Mouse (Mus musculus): ENCODE measurements around the gene Nyap2. TPM values are rescaled to one million over a fixed set of nuclear protein-coding genes. Genes with fewer than 3 reads are reported as not detected.
A peak's percentile ranks its signal among the peaks of the same experiment; 100 is the strongest.
"Not testable (repeated sequence)": the region's sequence is repeated elsewhere in the genome, so short reads cannot be mapped to it uniquely, and the experiment has no call there.

Nyap2 gene
- polyA plus RNA-seq, 1 experiment from 2014 or later = not detected

- WGBS = 81% methylated on average over 2 of the region's 2 CpGs
- no peaks in the 10 kb centered on the region for H3K9me3 ChIP-seq (replicated peaks)
- no peaks in the 10 kb centered on the region for H3K4me1 ChIP-seq
- no peaks in the 10 kb centered on the region for H3K36me3 ChIP-seq
- H3K27ac ChIP-seq = no peak overlapping the region
- no peaks in the 10 kb centered on the region for H3K27me3 ChIP-seq (ENCODE audit: low read depth, poor library complexity, severe bottlenecking)
- no peak overlapping the region for H3K4me3 ChIP-seq
- DNase-seq (ENCODE audit: low spot score) = no peak
These were observed 155.1 kb downstream of the Nyap2 start for GRCm38 (mm10) chr1:81231759-81232406.

DNA sequence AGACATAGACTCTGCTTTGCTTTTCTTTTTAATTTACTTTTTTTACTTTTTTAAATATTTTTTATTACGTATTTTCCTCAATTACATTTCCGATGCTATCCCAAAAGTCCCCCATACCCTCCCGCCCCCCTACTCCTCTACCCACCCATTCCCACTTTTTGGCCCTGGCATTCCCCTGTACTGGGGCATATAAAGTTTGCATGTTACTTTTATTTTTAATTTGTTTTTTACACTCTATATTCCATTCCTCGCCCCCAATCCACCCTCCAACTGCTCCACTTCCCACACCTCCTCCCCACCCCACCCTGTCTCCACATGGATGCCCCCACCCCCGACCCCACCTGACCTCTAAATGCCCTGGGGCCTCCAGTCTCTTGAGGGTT lies 155.6 kb downstream of the Nyap2 start:
- not testable (repeated sequence) for DNase-seq (ENCODE audit: low spot score); H3K27ac ChIP-seq; H3K4me1 ChIP-seq; H3K27me3 ChIP-seq (ENCODE audit: low read depth, poor library complexity, severe bottlenecking); H3K9me3 ChIP-seq (replicated peaks); H3K4me3 ChIP-seq; H3K36me3 ChIP-seq
- WGBS = 88% methylated on average over 5 of the region's 5 CpGs

GRCm38 (mm10) chr1:81248447-81249205 lies 171.9 kb downstream of the Nyap2 start:
- Histone ChIP-seq H3K4me1 (no peaks in the 10 kb centered on the region), H3K36me3 (no peaks in the 10 kb centered on the region), H3K4me3 (no peak overlapping the region), H3K27me3 (ENCODE audit: low read depth, poor library complexity, severe bottlenecking) (no peaks in the 10 kb centered on the region), H3K9me3 (replicated peaks) (no peaks in the 10 kb centered on the region), H3K27ac (no peak overlapping the region)
- no peak for DNase-seq (ENCODE audit: low spot score)
- WGBS = 83% methylated on average over 3 of the region's 3 CpGs

- H3K9me3 ChIP-seq (replicated peaks) = no peaks in the 10 kb centered on the region
- H3K4me3 ChIP-seq = no peak overlapping the region
- no peaks in the 10 kb centered on the region for H3K36me3 ChIP-seq
- H3K4me1 ChIP-seq = no peaks in the 10 kb centered on the region; the same call in 1 of the 2 replicates
- no peak for DNase-seq (ENCODE audit: low spot score)
- H3K27ac ChIP-seq = no peak overlapping the region
- WGBS = 90% methylated on average over 11 of the region's 11 CpGs
- H3K27me3 ChIP-seq (ENCODE audit: low read depth, poor library complexity, severe bottlenecking) = no peaks in the 10 kb centered on the region
These were observed 173.3 kb downstream of the Nyap2 start for GRCm38 (mm10) chr1:81250068-81250467.

GRCm38 (mm10) chr1:81266441-81266840 lies 189.7 kb downstream of the Nyap2 start:
- DNase-seq (ENCODE audit: low spot score) = no peak
- no peak overlapping the region for H3K4me3 ChIP-seq
- H3K27ac ChIP-seq = no peak overlapping the region
- no peaks in the 10 kb centered on the region for H3K4me1 ChIP-seq
- H3K36me3 ChIP-seq = no peaks in the 10 kb centered on the region
- H3K9me3 ChIP-seq (replicated peaks) = no peaks in the 10 kb centered on the region
- 79% methylated on average over 3 of the region's 3 CpGs for WGBS
- H3K27me3 ChIP-seq (ENCODE audit: low read depth, poor library complexity, severe bottlenecking) = no peaks in the 10 kb centered on the region

GRCm38 (mm10) chr1:81280978-81281377 lies 204.2 kb downstream of the Nyap2 start:
- Histone ChIP-seq H3K4me3 (no peak overlapping the region), H3K9me3 (replicated peaks) (no peaks in the 10 kb centered on the region), H3K27me3 (ENCODE audit: low read depth, poor library complexity, severe bottlenecking) (no peaks in the 10 kb centered on the region), H3K36me3 (no peaks in the 10 kb centered on the region), H3K4me1 (no peaks in the 10 kb centered on the region), H3K27ac (no peak overlapping the region)
- 57% methylated on average over 9 of the region's 9 CpGs for WGBS
- no peak for DNase-seq (ENCODE audit: low spot score)

DNA sequence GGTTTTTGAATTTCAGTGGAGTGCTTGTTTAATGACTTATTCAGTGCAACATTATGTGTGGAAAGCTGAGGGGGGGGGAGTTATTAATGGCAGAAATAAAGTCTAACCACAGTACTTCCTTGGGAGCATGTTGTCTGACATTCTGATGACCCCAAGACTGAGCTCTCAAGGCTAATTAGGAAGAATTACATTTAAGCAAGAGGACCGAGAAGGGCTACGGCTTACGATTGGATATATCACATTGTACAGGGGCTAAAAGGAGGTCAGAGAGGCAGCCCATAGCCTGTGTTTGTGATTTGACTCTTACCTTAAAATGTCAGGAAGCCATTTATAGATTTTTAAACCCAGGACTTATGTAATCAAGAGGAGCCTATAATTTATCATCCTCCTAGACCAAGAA lies 208.9 kb downstream of the Nyap2 start:
- Histone ChIP-seq H3K4me3 (no peak overlapping the region), H3K27ac (no peak overlapping the region), H3K27me3 (ENCODE audit: low read depth, poor library complexity, severe bottlenecking) (no peaks in the 10 kb centered on the region), H3K9me3 (replicated peaks) (no peaks in the 10 kb centered on the region), H3K4me1 (peaks cover 5% of the 10 kb centered on the region; the same call in 1 of the 2 replicates), H3K36me3 (no peaks in the 10 kb centered on the region)
- 23% methylated on average over 3 of the region's 3 CpGs for WGBS
- no peak for DNase-seq (ENCODE audit: low spot score)

- H3K4me1 ChIP-seq = peaks cover 5% of the 10 kb centered on the region; the same call in 1 of the 2 replicates
- H3K4me3 ChIP-seq = no peak overlapping the region
- H3K36me3 ChIP-seq = no peaks in the 10 kb centered on the region
- peak; percentile 30 for DNase-seq (ENCODE audit: low spot score)
- H3K9me3 ChIP-seq (replicated peaks) = no peaks in the 10 kb centered on the region
- no peak overlapping the region for H3K27ac ChIP-seq
- H3K27me3 ChIP-seq (ENCODE audit: low read depth, poor library complexity, severe bottlenecking) = no peaks in the 10 kb centered on the region
These were observed 210.3 kb downstream of the Nyap2 start for GRCm38 (mm10) chr1:81287088-81287487.

DNA sequence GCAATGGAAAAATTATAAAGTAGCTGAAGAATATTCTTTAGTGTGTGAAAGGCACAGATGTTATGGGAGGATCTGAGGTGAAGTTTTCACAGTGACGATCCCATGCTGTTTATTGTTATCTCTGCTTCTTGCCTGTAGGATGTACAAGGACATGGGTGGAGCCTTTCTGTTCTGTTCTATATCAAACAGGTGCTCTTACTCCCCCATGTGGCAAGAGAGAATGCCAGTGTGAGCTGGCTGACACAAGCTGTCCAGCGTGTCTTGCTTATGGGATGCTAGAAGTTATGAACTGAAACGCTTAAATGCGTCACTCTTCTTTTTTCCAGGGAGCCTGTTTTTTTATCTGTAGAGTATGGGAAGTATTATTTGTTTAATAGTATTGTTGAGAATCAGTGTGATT lies 224.0 kb downstream of the Nyap2 start:
- H3K4me3 ChIP-seq = no peak overlapping the region
- no peak overlapping the region for H3K27ac ChIP-seq
- no peaks in the 10 kb centered on the region for H3K36me3 ChIP-seq
- WGBS = 68% methylated on average over 4 of the region's 4 CpGs
- H3K4me1 ChIP-seq = no peaks in the 10 kb centered on the region
- no peaks in the 10 kb centered on the region for H3K9me3 ChIP-seq (replicated peaks)
- H3K27me3 ChIP-seq (ENCODE audit: low read depth, poor library complexity, severe bottlenecking) = no peaks in the 10 kb centered on the region
- no peak for DNase-seq (ENCODE audit: low spot score)

- peak; percentile 37 for DNase-seq (ENCODE audit: low spot score)
- H3K36me3 ChIP-seq = no peaks in the 10 kb centered on the region
- no peaks in the 10 kb centered on the region for H3K4me1 ChIP-seq
- H3K4me3 ChIP-seq = no peak overlapping the region
- WGBS = 4% methylated on average over 2 of the region's 2 CpGs
- H3K9me3 ChIP-seq (replicated peaks) = no peaks in the 10 kb centered on the region
- H3K27ac ChIP-seq = no peak overlapping the region
- H3K27me3 ChIP-seq (ENCODE audit: low read depth, poor library complexity, severe bottlenecking) = no peaks in the 10 kb centered on the region
These were observed 224.9 kb downstream of the Nyap2 start for GRCm38 (mm10) chr1:81301661-81302060.

DNA sequence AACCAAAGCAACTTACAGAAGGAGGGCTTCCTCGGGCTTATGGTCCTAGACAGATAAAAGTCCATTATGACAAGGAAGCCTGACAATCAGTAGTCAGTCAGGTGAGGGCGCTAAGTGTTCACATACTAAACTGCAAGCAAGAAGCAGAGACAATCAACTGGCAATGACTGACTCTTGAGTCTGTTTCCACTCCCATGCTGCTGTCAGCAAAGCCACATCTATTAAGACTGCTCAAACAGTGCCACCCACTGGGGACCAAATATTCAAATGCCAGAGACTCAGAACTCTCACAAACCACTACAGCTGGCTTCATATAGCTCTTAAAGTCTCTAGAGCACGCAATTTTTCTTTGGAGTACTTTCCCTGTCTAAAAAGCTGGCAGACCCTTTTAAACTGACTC lies 226.6 kb downstream of the Nyap2 start:
- Histone ChIP-seq H3K4me3 (no peak overlapping the region), H3K9me3 (replicated peaks) (no peaks in the 10 kb centered on the region), H3K4me1 (no peaks in the 10 kb centered on the region), H3K36me3 (no peaks in the 10 kb centered on the region), H3K27ac (no peak overlapping the region), H3K27me3 (ENCODE audit: low read depth, poor library complexity, severe bottlenecking) (no peaks in the 10 kb centered on the region)
- DNase-seq (ENCODE audit: low spot score) = no peak
- 62% methylated on average over 3 of the region's 3 CpGs for WGBS

DNA sequence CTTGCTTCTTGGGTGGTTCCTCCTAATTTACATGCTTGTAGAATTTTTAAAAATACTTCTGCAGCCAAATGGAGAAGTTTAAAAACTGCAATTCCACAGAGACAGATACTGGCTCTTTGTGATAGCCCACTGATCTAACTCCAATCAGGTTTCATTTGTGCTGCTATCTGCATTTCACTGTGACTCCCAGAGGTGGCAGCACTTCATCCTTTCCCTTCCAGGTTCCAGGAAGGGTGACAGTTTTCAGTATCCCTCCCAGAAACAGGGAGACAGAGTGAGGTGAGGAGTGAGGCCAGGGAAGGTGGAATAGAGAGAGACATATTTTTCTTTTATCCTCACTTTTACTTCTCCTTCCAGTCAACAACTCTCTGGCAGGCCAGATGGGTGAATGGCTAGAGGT lies 230.7 kb downstream of the Nyap2 start:
- Histone ChIP-seq H3K27me3 (ENCODE audit: low read depth, poor library complexity, severe bottlenecking) (no peaks in the 10 kb centered on the region), H3K4me1 (no peaks in the 10 kb centered on the region), H3K9me3 (replicated peaks) (no peaks in the 10 kb centered on the region), H3K4me3 (no peak overlapping the region), H3K36me3 (no peaks in the 10 kb centered on the region), H3K27ac (no peak overlapping the region)
- DNase-seq (ENCODE audit: low spot score) = no peak

DNA sequence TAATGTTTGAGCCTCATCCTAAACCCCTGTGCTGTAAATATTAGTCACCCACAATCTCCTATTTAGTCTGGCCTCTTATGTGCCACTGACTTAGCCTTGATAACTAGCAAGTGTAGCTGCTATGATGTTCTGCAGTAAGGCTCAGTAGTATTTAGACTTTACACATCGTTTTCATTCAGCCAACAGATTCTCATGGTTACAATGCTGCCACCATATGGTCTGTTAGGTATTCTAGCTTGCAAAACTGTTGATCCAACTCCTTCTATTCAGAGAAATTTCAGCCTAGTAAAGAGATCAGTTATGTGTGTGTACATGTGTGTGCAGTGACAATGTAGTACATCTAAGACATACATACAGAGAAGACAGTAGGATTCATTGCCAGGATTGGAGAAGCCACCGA lies 231.2 kb downstream of the Nyap2 start:
- Histone ChIP-seq H3K4me1 (no peaks in the 10 kb centered on the region), H3K9me3 (replicated peaks) (no peaks in the 10 kb centered on the region), H3K27me3 (ENCODE audit: low read depth, poor library complexity, severe bottlenecking) (no peaks in the 10 kb centered on the region), H3K36me3 (no peaks in the 10 kb centered on the region), H3K27ac (no peak overlapping the region), H3K4me3 (no peak overlapping the region)
- DNase-seq (ENCODE audit: low spot score) = no peak
- WGBS = 62% methylated on average over 2 of the region's 2 CpGs

Data from limb, embryonic 10.5 days (tissue).